9 mouse cellular contexts compared by ENCODE assay signal in genomic region chr3:145442268-145442667, GRCm38 (mm10).
DNase-seq lines count a peak whose midpoint lies in the region.
"Had no signal": no experiment of that assay in that cellular context is flagged by ENCODE, and none has a peak within 500 bp of the region (broad histone marks: within the 10 kb centered on the region; RNA-seq: fewer than 3 reads in every experiment).

No protein-coding gene starts in this region.

- peak; percentile 21 for DNase-seq in adrenal gland, postnatal 14 days
- DNase-seq in adrenal gland, postnatal 4 days (ENCODE audit: low spot score in 2 of 2) = no peak
- peak; percentile 32 to 35 for DNase-seq in left cerebral cortex, adult 18-20 months (ENCODE audit: low spot score in 2 of 2)
- DNase-seq in left cerebral cortex, adult 8-10 months (ENCODE audit: low spot score in 2 of 2) = no peak
- peak; percentile 51 for DNase-seq in brain, adult 2 months (ENCODE audit: low read depth, low spot score)
- DNase-seq in kidney, postnatal 10 days = peak; percentile 61
- peak; percentile 4 for DNase-seq in retina, postnatal 7 days (ENCODE audit: low read depth, low spot score)
- DNase-seq in urinary bladder, postnatal 10 days (ENCODE audit: low spot score) = no peak
- DNase-seq: liver, embryonic 13.5 days had no signal

Comparison
In these comparisons a context has a peak if more than half of its experiments do, and no peak if none do; other contexts are left out.
1. DNase-seq: peak in adrenal gland, postnatal 14 days (single experiment), left cerebral cortex, adult 18-20 months (2 of 2), brain, adult 2 months (single experiment), kidney, postnatal 10 days (single experiment) and retina, postnatal 7 days (single experiment); none in adrenal gland, postnatal 4 days (0 of 2), left cerebral cortex, adult 8-10 months (0 of 2) and urinary bladder, postnatal 10 days (single experiment).